Mouse (Mus musculus) hindbrain, embryonic 13.5 days (tissue): ENCODE measurements at regions not wholly inside any gene's neighbourhood (a gene's known extent, or its start where the extent isn't known, plus 50 kb on each side); places are given as distances from the start of the nearest gene placed in this dataset.

ENCODE experiments used
- ATAC-seq: fragments of 200-750 bp; cut with Nextera tagmentation; 2 replicates; pipeline ENCODE4 v1.8.0; 2017; ENCODE audit warnings: moderate TSS enrichment; ENCODE audit not compliant: low FRiP score
- H3K27ac ChIP-seq: fragments of 300-500 bp; sonication (generic); 2 replicates; pipeline ENCODE4 v1.5.1; 2015; ENCODE audit warnings: inconsistent platforms, mild to moderate bottlenecking, moderate library complexity
- H3K27me3 ChIP-seq: fragments of 300-500 bp; sonication (generic); 2 replicates; pipeline ENCODE4 v1.6.1; 2015; ENCODE audit warnings: mild to moderate bottlenecking, inconsistent platforms
- H3K36me3 ChIP-seq: fragments of 300-500 bp; sonication (generic); 2 replicates; pipeline ENCODE4 v1.6.1; 2015; ENCODE audit warnings: mild to moderate bottlenecking, inconsistent platforms
- H3K4me1 ChIP-seq: fragments of 300-500 bp; sonication (generic); replicated peaks from 2 replicates; pipeline ENCODE4 v1.6.1; 2015; ENCODE audit warnings: inconsistent platforms
- H3K4me2 ChIP-seq: fragments of 300-500 bp; sonication (generic); 2 replicates; pipeline ENCODE4 v1.6.1; 2015; ENCODE audit warnings: inconsistent platforms, mild to moderate bottlenecking, moderate library complexity
- H3K4me3 ChIP-seq: fragments of 300-500 bp; sonication (generic); 2 replicates; pipeline ENCODE4 v1.5.1; 2015; ENCODE audit warnings: mild to moderate bottlenecking, inconsistent platforms
- H3K9ac ChIP-seq: fragments of 300-500 bp; sonication (generic); 2 replicates; pipeline ENCODE4 v1.6.1; 2015; ENCODE audit warnings: mild to moderate bottlenecking, inconsistent platforms
- H3K9me3 ChIP-seq: fragments of 300-500 bp; sonication (generic); 2 replicates; pipeline ENCODE4 v1.6.1; 2016; ENCODE audit warnings: inconsistent platforms
- WGBS: fragments of 180-500 bp; shearing (Covaris S2); methylation state at CpG from one replicate; pipeline ENCODE4 v1.1.7; 2015; 5-methylcytosine and 5-hydroxymethylcytosine counted together

DNA sequence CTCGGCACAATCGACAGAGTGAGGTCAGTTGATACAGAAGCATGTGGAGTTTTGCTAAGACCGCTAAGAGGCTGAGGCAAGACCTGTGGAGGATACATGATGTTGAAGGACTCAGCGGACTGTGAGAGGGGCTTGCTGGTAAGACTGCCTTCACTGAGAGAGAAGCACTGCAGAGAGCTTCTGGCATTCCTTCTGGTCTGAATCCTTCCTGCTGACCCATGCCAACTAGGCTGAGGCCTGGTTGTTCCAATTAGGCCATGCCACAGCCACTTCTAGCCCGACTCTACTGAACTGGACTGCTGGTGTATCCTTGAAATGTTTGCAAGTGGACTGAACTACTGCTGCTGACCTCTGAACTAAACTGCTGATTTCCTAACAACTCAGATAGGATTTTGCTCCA, 187.0 kb upstream of the Pld5 start:
- no peaks in the 10 kb centered on the region for H3K9me3 ChIP-seq
- H3K4me1 ChIP-seq: no peaks in the 10 kb centered on the region
- H3K27me3 ChIP-seq: no peaks in the 10 kb centered on the region
- H3K27ac ChIP-seq: no peak overlapping the region
- no peak overlapping the region for H3K9ac ChIP-seq
- WGBS: 89% methylated on average over 5 of the region's 5 CpGs
- H3K4me3 ChIP-seq: no peak overlapping the region
- no peak for ATAC-seq
- no peaks in the 10 kb centered on the region for H3K36me3 ChIP-seq
- H3K4me2 ChIP-seq: no peak overlapping the region

DNA sequence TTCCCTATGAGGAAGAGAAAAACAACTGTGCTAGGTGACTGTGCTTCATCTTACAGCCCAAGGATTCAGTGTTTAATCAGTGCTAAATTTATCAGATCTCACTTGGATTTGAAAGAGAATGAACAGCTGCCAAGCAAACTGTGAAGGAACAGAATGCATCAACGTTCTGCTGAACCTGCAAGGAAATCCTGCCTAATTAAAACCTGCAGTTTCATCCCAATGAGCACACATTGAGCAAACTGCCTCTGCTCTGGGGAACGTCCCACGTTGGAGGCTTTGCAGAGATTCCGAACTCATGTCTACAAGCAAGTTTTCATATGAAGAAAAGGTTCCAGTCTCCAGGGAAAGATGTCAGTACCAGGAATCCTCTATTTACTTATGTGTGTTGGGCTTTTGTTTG, 171.6 kb upstream of the Pld5 start:
- WGBS: 78% methylated on average over 4 of the region's 4 CpGs
- no peaks in the 10 kb centered on the region for H3K9me3 ChIP-seq
- H3K4me2 ChIP-seq: no peak overlapping the region

DNA sequence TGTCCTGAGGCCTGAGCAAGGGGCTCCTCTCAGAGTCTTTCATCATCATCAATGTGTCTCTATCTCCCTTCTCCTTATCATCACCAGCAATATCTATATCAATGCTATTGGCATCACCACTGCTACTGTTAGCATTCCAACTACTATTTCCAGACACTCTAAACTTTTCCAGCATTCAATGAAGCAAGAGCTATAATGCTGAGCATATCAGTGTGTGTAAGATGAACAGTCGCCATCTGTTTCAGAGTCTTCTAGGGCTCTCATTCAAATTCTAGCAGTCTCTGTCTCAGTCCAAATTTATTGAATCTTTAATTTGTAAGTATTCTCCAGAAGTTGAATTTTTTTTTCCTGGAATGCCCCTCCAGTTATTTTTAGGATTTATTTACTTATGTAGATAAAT, 168.6 kb upstream of the Pld5 start:
- no peaks in the 10 kb centered on the region for H3K36me3 ChIP-seq
- WGBS: 98% methylated on average over 1 of the region's 1 CpGs

More for the DNA sequence above, 171.6 kb upstream of the Pld5 start:
- H3K27me3 ChIP-seq: no peaks in the 10 kb centered on the region
- no peak overlapping the region for H3K9ac ChIP-seq
- no peak overlapping the region for H3K4me3 ChIP-seq
- no peaks in the 10 kb centered on the region for H3K36me3 ChIP-seq
- no peak overlapping the region for H3K27ac ChIP-seq
- no peak for ATAC-seq
- H3K4me1 ChIP-seq: no peaks in the 10 kb centered on the region

DNA sequence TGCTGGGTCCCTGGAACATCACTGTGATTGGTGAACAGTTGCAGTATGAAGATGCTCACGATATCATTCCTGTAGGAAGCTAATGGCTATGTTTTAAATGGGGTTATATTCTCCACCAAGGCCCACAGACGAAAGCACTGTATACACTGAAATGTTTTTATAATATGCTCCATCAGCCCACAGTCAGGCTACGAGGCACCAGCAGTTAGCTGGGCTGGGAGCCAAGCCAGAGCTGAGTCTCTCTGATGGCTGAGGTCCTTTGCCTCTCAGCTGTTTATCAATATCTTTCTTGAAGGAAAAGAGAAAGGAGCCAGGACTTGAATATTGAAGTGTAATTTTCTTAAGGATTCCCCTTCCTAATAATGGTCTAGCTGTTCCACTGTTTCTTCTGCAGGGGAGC, 165.1 kb upstream of the Pld5 start:
- H3K36me3 ChIP-seq: no peaks in the 10 kb centered on the region
- H3K27me3 ChIP-seq: no peaks in the 10 kb centered on the region
- no peaks in the 10 kb centered on the region for H3K9me3 ChIP-seq
- ATAC-seq: no peak
- WGBS: 76% methylated on average over 3 of the region's 3 CpGs
- H3K27ac ChIP-seq: no peak overlapping the region
- no peak overlapping the region for H3K4me2 ChIP-seq
- H3K4me3 ChIP-seq: no peak overlapping the region
- H3K4me1 ChIP-seq: no peaks in the 10 kb centered on the region
- H3K9ac ChIP-seq: no peak overlapping the region

More for the DNA sequence above, 168.6 kb upstream of the Pld5 start:
- no peak for ATAC-seq
- Histone ChIP-seq H3K27me3 (no peaks in the 10 kb centered on the region), H3K9ac (no peak overlapping the region), H3K4me2 (no peak overlapping the region), H3K4me1 (no peaks in the 10 kb centered on the region), H3K27ac (no peak overlapping the region), H3K9me3 (no peaks in the 10 kb centered on the region), H3K4me3 (no peak overlapping the region)

DNA sequence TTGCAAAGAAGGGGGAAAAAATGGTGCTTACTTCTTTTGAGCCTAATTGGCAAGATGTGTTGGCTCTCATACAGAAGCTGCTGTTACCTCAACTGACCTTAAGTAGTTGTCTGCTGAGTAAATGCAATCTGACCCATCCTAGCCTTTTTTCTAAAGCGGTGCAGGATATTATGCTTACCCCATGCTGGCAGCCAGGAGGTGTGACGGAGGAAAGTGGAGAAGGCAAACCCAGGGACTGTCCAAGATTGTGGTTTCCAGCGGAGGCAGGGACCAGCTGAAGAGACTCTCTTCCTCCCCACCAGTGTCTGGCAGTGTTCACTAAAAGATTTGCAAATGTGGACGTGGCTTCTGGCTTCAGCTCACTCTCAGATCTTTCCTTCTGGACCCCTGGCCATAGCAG, 152.7 kb upstream of the Pld5 start:
- no peaks in the 10 kb centered on the region for H3K9me3 ChIP-seq
- 54% methylated on average over 4 of the region's 4 CpGs for WGBS
- H3K4me3 ChIP-seq: no peak overlapping the region
- no peak overlapping the region for H3K27ac ChIP-seq
- H3K36me3 ChIP-seq: no peaks in the 10 kb centered on the region
- no peak overlapping the region for H3K4me2 ChIP-seq
- no peak for ATAC-seq
- H3K4me1 ChIP-seq: no peaks in the 10 kb centered on the region
- H3K9ac ChIP-seq: no peak overlapping the region
- no peaks in the 10 kb centered on the region for H3K27me3 ChIP-seq

DNA sequence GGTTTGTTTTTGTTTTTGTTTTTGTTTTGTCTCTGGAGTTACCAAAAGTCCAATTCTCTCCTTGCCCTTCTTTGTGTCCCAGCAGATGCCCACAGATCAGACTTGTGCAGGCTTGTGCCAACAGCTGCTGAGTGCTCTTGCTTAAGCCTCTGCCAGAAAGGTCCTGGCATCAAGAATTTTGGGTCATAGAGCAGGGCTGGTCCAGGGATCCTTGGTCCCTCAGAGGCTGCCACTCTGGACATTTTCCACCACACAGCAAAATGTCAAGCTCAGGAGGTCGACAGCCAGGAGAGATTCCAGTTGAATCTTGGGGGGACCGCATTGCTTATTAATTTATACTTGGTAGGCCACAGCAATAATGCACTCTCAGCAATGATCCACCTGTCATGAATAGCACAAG, 151.9 kb upstream of the Pld5 start:
- no peak overlapping the region for H3K4me2 ChIP-seq
- 84% methylated on average over 2 of the region's 2 CpGs for WGBS
- no peaks in the 10 kb centered on the region for H3K36me3 ChIP-seq
- H3K9ac ChIP-seq: no peak overlapping the region
- H3K4me1 ChIP-seq: no peaks in the 10 kb centered on the region
- no peak for ATAC-seq
- no peak overlapping the region for H3K27ac ChIP-seq
- no peak overlapping the region for H3K4me3 ChIP-seq
- no peaks in the 10 kb centered on the region for H3K27me3 ChIP-seq
- H3K9me3 ChIP-seq: no peaks in the 10 kb centered on the region

DNA sequence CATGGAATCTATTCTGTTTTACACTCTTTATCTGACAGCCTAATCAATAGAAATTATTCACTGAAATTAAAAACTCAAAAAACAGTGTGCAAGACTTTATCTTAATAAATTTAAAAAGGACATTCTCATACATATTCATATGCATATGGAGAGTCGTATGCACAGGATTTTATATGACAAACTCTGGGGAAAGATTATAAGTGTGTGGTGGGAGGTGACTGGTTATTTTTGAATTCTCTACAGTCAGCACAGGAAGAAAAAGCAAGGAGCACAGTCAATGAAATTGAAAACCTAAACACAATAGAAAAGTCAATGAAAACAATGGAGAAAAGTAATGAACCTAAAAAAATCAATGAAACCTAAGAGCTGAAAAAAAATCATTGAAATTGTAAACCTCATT, 142.1 kb upstream of the Pld5 start:
- Histone ChIP-seq H3K36me3 (no peaks in the 10 kb centered on the region), H3K27ac (no peak overlapping the region), H3K4me1 (no peaks in the 10 kb centered on the region), H3K4me3 (no peak overlapping the region), H3K9me3 (no peaks in the 10 kb centered on the region), H3K9ac (no peak overlapping the region), H3K27me3 (no peaks in the 10 kb centered on the region), H3K4me2 (no peak overlapping the region)
- no peak for ATAC-seq
- 66% methylated on average over 1 of the region's 1 CpGs for WGBS

DNA sequence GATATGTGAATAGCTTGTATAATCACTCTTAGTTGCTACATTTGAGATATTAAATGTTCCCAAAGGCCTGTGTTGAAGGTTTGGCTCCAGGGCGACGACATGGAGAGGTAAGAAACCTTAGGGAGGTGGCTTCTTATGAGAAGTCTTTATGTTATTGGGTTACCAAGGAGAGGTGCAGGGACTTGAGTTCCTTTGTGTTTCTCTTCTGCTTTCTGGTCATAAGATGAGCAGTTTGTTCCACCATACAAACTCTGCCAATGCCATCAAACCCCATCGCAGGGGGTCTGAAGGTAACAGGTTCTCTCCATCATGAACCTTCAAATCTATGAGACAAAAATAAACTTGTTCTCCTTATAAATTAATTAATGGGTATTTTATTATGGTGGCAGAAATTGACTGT, 129.0 kb upstream of the Pld5 start:
- H3K9ac ChIP-seq: no peak overlapping the region
- H3K9me3 ChIP-seq: no peaks in the 10 kb centered on the region
- H3K27me3 ChIP-seq: no peaks in the 10 kb centered on the region
- H3K4me1 ChIP-seq: no peaks in the 10 kb centered on the region
- H3K4me2 ChIP-seq: no peak overlapping the region
- H3K4me3 ChIP-seq: no peak overlapping the region
- no peaks in the 10 kb centered on the region for H3K36me3 ChIP-seq
- 88% methylated on average over 3 of the region's 3 CpGs for WGBS
- H3K27ac ChIP-seq: no peak overlapping the region
- no peak for ATAC-seq

DNA sequence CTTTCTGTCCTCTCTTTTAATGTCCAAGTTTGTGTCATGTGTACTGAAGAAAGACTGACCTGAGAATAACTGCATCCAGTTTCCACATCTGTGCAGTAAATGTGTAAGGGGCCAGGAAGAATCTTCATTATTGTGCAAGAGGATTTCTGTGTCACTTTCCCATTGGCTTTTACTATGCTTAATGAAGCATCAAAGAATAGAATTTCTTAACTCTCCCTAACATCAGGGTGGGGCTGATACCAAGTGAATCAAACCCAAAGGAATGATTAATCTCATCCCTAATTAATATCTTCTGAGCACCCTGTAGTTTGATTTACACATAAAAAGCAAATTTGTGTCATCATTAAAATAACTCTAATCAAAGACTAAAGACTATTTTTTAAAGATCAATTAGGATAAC, 104.5 kb upstream of the Pld5 start:
- no peak overlapping the region for H3K4me3 ChIP-seq
- H3K27ac ChIP-seq: no peak overlapping the region
- no peak overlapping the region for H3K9ac ChIP-seq
- H3K27me3 ChIP-seq: no peaks in the 10 kb centered on the region
- no peaks in the 10 kb centered on the region for H3K9me3 ChIP-seq
- no peaks in the 10 kb centered on the region for H3K36me3 ChIP-seq
- no peak overlapping the region for H3K4me2 ChIP-seq
- H3K4me1 ChIP-seq: no peaks in the 10 kb centered on the region
- no peak for ATAC-seq

DNA sequence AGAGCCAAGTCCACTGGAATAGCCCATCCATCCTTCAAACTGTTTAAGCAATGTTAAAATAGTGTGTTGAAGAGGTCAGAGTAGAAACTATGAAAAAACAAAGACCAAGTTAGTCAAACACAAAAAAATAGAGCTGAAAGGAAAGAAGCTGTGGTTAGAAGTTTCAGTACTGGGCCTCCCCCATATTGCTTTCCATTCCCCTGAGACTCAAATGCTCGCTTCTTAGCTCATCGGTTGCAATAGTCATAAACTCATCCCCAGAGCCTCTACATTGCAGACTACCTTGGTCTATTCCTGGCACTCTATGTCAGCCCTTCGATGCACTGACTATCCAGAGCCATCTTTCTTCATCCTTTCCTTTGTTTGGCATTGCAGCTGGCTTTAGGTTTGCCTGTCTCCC, 91.8 kb upstream of the Pld5 start:
- H3K36me3 ChIP-seq: no peaks in the 10 kb centered on the region
- WGBS: 88% methylated on average over 3 of the region's 3 CpGs
- ATAC-seq: no peak

DNA sequence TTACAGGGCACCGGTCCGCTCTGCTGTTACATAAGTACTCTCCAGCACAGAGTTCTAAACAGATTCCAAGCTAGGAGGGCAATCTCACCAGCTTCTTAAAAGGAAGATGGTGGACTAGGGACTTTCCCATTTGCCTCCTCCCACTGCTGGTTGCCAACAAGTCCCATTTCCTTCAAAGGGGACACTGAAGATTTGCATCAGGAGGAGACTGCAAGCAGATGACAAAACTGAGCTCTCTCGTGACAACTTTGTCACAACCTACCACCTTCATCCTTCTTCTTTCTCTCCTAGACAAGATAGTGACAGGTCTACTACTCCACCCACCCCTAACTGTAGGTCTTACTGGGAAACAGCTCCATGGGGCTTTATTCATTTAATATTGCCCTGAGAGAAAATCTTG, 85.8 kb upstream of the Pld5 start:
- Histone ChIP-seq H3K9me3 (no peaks in the 10 kb centered on the region), H3K4me3 (no peak overlapping the region), H3K27me3 (no peaks in the 10 kb centered on the region), H3K4me1 (peaks cover 6% of the 10 kb centered on the region; the same call in 1 of the 2 replicates), H3K27ac (no peak overlapping the region), H3K9ac (no peak overlapping the region), H3K36me3 (no peaks in the 10 kb centered on the region), H3K4me2 (no peak overlapping the region)
- no peak for ATAC-seq
- 94% methylated on average over 3 of the region's 3 CpGs for WGBS

More for the DNA sequence above, 91.8 kb upstream of the Pld5 start:
- no peak overlapping the region for H3K9ac ChIP-seq
- H3K4me1 ChIP-seq: no peaks in the 10 kb centered on the region
- no peaks in the 10 kb centered on the region for H3K27me3 ChIP-seq
- no peak overlapping the region for H3K4me2 ChIP-seq
- no peaks in the 10 kb centered on the region for H3K9me3 ChIP-seq
- H3K4me3 ChIP-seq: no peak overlapping the region
- no peak overlapping the region for H3K27ac ChIP-seq

DNA sequence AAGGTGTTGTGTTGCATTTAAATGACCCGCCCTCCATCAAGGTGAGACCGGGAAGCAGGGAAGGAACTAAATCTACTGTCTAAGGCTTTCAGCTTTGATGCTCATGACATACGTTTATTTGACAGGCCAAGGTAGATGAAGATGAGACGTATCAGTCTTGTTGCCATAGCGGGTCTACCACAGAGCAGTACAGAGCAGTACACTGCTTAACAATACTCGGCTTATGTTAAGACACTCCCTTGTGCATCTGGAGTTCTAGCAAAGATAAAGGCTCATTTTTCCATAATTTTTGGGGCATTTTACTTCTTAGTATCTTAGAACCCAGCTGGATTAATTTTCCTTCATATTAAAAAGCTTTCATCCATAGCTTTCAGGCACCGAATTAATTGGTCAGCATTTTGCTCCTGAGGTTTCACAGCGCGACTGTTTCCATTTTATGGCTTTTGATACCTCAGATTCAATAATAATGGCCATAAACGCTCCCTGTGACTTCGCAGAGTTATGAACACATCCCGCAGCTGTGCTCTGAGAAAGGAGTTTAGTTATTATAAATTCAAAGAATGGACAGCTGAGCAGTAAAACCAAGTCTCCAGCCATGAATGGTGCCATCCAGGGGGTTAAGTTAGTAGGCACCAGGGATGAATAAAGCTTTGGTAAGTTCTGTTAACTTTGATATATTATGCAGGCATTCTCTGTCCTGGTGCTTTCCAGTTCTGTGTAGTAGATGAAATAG, 85.0 kb upstream of the Pld5 start:
- Histone ChIP-seq H3K27ac (no peak overlapping the region), H3K4me1 (peaks cover 14% of the 10 kb centered on the region), H3K4me2 (no peak overlapping the region), H3K9me3 (no peaks in the 10 kb centered on the region), H3K9ac (no peak overlapping the region), H3K36me3 (no peaks in the 10 kb centered on the region), H3K4me3 (no peak overlapping the region), H3K27me3 (no peaks in the 10 kb centered on the region)
- ATAC-seq: no peak
- 76% methylated on average over 12 of the region's 12 CpGs for WGBS

DNA sequence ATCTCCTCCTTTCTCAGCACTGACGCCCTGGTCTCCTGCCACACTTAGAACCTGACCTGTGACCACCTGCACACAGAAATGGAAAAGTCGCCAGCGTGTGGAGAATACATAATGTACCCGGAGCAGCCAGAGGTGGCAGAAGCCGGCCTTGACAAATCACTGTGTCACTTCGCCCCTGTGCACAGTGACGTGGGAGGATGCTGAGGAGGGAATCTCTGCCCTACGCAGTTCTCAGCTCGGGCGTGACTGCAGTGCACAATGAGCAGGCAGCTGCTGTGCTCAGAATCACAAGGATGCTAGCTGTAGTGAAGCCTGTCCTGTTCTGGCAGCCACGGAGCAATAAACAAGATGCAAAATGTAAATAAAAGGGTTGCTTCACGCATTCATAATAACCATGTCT, 80.2 kb upstream of the Pld5 start:
- Histone ChIP-seq H3K27me3 (no peaks in the 10 kb centered on the region), H3K9me3 (no peaks in the 10 kb centered on the region), H3K4me2 (peak overlapping the region; percentile 45), H3K36me3 (no peaks in the 10 kb centered on the region), H3K27ac (peak overlapping the region; percentile 90), H3K9ac (peak overlapping the region; percentile 58; the same call in 1 of the 2 replicates), H3K4me3 (peak overlapping the region; percentile 12), H3K4me1 (peaks cover 20% of the 10 kb centered on the region)
- WGBS: 18% methylated on average over 12 of the region's 12 CpGs
- ATAC-seq: peak; percentile 98
